Mouse (Mus musculus) neural tube, embryonic 11.5 days (tissue): ENCODE data around the gene Als2cr12. TPM values are rescaled to one million over a fixed set of nuclear protein-coding genes. Genes with fewer than 3 reads are reported as not detected.
"Not testable (repeated sequence)": the region's sequence is repeated elsewhere in the genome, so short reads cannot be mapped to it uniquely, and the experiment has no call there.

Source experiments
- ATAC-seq: fragments of 200-750 bp; cut with Nextera tagmentation; 2 replicates; pipeline ENCODE4 v1.8.0; 2017; ENCODE audit warnings: moderate number of reproducible peaks, mild to moderate bottlenecking, moderate TSS enrichment, moderate library complexity; ENCODE audit not compliant: insufficient read depth, low FRiP score, low TSS enrichment
- DNase-seq: peaks from one replicate; pipeline ENCODE4 v3.0.0-alpha.2; 2015; ENCODE audit warnings: low spot score
- H3K27ac ChIP-seq: fragments of 300-500 bp; sonication (generic); 2 replicates; pipeline ENCODE4 v1.5.1; 2014; ENCODE audit warnings: low read depth, mild to moderate bottlenecking, low read length
- H3K27me3 ChIP-seq: fragments of 300-500 bp; sonication (generic); 2 replicates; pipeline ENCODE4 v1.6.1; 2014; ENCODE audit warnings: mild to moderate bottlenecking, low read length, mixed read lengths; ENCODE audit not compliant: control insufficient read depth, insufficient read depth
- H3K36me3 ChIP-seq: fragments of 300-500 bp; sonication (generic); 2 replicates; pipeline ENCODE4 v1.6.1; 2014; ENCODE audit warnings: mild to moderate bottlenecking, low read length, moderate library complexity, mixed read lengths; ENCODE audit not compliant: control insufficient read depth, insufficient read depth
- H3K4me1 ChIP-seq: fragments of 300-500 bp; sonication (generic); 2 replicates; pipeline ENCODE4 v1.6.1; 2014; ENCODE audit warnings: low read length, mixed read lengths; ENCODE audit not compliant: control insufficient read depth, insufficient read depth
- H3K4me2 ChIP-seq: fragments of 300-500 bp; sonication (generic); 2 replicates; pipeline ENCODE4 v1.6.1; 2014; ENCODE audit warnings: low read depth, mild to moderate bottlenecking, moderate library complexity
- H3K4me3 ChIP-seq: fragments of 300-500 bp; sonication (generic); 2 replicates; pipeline ENCODE4 v1.5.1; 2014; ENCODE audit warnings: low read depth, low read length
- H3K9ac ChIP-seq: fragments of 300-500 bp; sonication (generic); 2 replicates; pipeline ENCODE4 v1.6.1; 2014; ENCODE audit warnings: mild to moderate bottlenecking, low read length
- H3K9me3 ChIP-seq: fragments of 300-500 bp; sonication (generic); 2 replicates; pipeline ENCODE4 v1.6.1; 2016; ENCODE audit warnings: low read length; ENCODE audit not compliant: control insufficient read depth
- WGBS: fragments of 180-500 bp; shearing (Covaris S2); extraction: QIAGEN DNeasy Blood & Tissue Kit; methylation state at CpG from one replicate; pipeline ENCODE4 v1.1.7; 2014; 5-methylcytosine and 5-hydroxymethylcytosine counted together
- polyA plus RNA-seq: library from polyadenylated mRNA; unstranded; fragments of >200 nt; fragmentation: Nextera tagmentation; extraction: Ambion mirVana; gene quantifications from 2 replicates; pipeline ENCODE4 v1.2.1, GENCODE M21; 2014

The Als2cr12 gene
- not detected in 2 replicates for polyA plus RNA-seq

- not testable (repeated sequence) for DNase-seq, H3K4me3 ChIP-seq, H3K4me2 ChIP-seq, H3K27ac ChIP-seq, H3K4me1 ChIP-seq, ATAC-seq, H3K9me3 ChIP-seq, H3K36me3 ChIP-seq, H3K27me3 ChIP-seq, H3K9ac ChIP-seq
- WGBS: 83% methylated on average over 4 of the region's 4 CpGs
Observed at GRCm38 (mm10) chr1:58695810-58696209, at the start of gene Als2cr12. Gene Als2cr12 (minus strand): TSS chr1:58695989.

DNA sequence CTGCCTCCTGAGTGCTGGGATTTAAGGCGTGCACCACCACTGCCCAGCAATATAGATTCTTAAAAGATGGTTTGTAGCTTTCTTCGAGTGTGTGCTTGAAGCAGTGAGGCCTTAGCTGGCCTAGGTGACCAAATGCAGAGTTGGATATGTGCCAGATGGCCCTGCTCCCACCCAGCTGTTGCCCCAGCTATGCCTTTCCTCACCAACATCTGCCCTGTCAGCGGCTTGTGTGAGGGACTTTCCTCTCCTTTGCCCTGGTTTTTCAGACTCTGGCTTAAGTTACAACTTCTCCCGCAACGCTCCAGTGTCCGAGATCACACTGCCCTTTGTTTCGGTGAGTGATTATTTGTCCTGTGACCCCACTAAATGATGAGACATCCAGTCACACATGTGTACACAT is 48.9 kb upstream of the Als2cr12 start:
- ATAC-seq (no peak), DNase-seq (no peak)
- H3K4me1 ChIP-seq: no peaks in the 10 kb centered on the region
- H3K9ac ChIP-seq: no peak overlapping the region
- H3K36me3 ChIP-seq: peaks cover 2% of the 10 kb centered on the region; the same call in 1 of the 2 replicates
- no peak overlapping the region for H3K4me2 ChIP-seq
- H3K27ac ChIP-seq: no peak overlapping the region
- H3K27me3 ChIP-seq: no peaks in the 10 kb centered on the region
- no peak overlapping the region for H3K4me3 ChIP-seq
- H3K9me3 ChIP-seq: no peaks in the 10 kb centered on the region
- WGBS: 88% methylated on average over 7 of the region's 7 CpGs

- no peaks in the 10 kb centered on the region for H3K4me1 ChIP-seq
- no peaks in the 10 kb centered on the region; the same call in 1 of the 2 replicates for H3K36me3 ChIP-seq
- 93% methylated on average over 6 of the region's 6 CpGs for WGBS
- H3K27ac ChIP-seq: no peak overlapping the region
- no peaks in the 10 kb centered on the region for H3K27me3 ChIP-seq
- ATAC-seq (no peak), DNase-seq (no peak)
- no peak overlapping the region for H3K9ac ChIP-seq
- H3K4me2 ChIP-seq: no peak overlapping the region
- H3K4me3 ChIP-seq: no peak overlapping the region
- H3K9me3 ChIP-seq: no peaks in the 10 kb centered on the region
Observed at GRCm38 (mm10) chr1:58743252-58743651, 47.5 kb upstream of the Als2cr12 start.

DNA sequence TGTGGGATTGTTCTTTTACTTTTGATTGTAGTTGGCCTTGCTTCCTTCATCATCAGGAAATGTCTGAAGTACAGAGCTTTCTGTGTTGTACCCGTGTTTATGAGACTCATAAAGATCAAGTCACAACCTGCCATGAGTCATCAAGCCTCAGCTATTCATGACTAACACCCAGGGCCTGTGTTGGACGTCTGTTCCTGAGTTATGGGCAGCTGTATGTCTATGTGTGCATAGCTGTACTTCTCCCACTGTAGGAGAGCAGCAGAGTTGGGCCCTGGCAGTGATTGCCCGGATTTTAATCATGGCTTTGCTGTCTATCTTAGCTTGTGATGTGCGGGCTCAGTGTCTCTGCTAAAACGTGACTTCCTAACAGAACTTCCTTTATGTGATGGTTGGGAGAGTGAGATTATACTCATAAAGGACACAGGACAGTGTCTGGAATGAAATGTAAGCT is 46.8 kb upstream of the Als2cr12 start:
- DNase-seq (no peak), ATAC-seq (no peak)
- H3K9ac ChIP-seq: no peak overlapping the region
- H3K9me3 ChIP-seq: no peaks in the 10 kb centered on the region
- H3K4me1 ChIP-seq: no peaks in the 10 kb centered on the region
- H3K4me3 ChIP-seq: no peak overlapping the region
- no peak overlapping the region for H3K27ac ChIP-seq
- H3K36me3 ChIP-seq: no peaks in the 10 kb centered on the region; the same call in 1 of the 2 replicates
- no peaks in the 10 kb centered on the region for H3K27me3 ChIP-seq
- WGBS: 82% methylated on average over 5 of the region's 5 CpGs
- no peak overlapping the region for H3K4me2 ChIP-seq

- Histone ChIP-seq H3K36me3 (no peaks in the 10 kb centered on the region; the same call in 1 of the 2 replicates), H3K9ac (no peak overlapping the region), H3K4me3 (no peak overlapping the region), H3K27me3 (no peaks in the 10 kb centered on the region), H3K4me1 (no peaks in the 10 kb centered on the region), H3K9me3 (no peaks in the 10 kb centered on the region), H3K27ac (no peak overlapping the region), H3K4me2 (no peak overlapping the region)
- WGBS: 91% methylated on average over 7 of the region's 7 CpGs
- no peak for ATAC-seq
- DNase-seq: no peak
Observed at GRCm38 (mm10) chr1:58739529-58739928, 43.7 kb upstream of the Als2cr12 start.

GRCm38 (mm10) chr1:58736968-58737367 is 41.2 kb upstream of the Als2cr12 start:
- Histone ChIP-seq H3K4me3 (no peak overlapping the region), H3K4me1 (no peaks in the 10 kb centered on the region), H3K27me3 (no peaks in the 10 kb centered on the region), H3K9ac (no peak overlapping the region), H3K36me3 (no peaks in the 10 kb centered on the region; the same call in 1 of the 2 replicates), H3K27ac (no peak overlapping the region), H3K9me3 (no peaks in the 10 kb centered on the region), H3K4me2 (no peak overlapping the region)
- 94% methylated on average over 22 of the region's 22 CpGs for WGBS
- ATAC-seq: no peak
- no peak for DNase-seq

- ATAC-seq (no peak), DNase-seq (no peak)
- Histone ChIP-seq H3K4me1 (no peaks in the 10 kb centered on the region), H3K4me2 (no peak overlapping the region), H3K4me3 (no peak overlapping the region), H3K27ac (no peak overlapping the region), H3K9me3 (no peaks in the 10 kb centered on the region), H3K9ac (no peak overlapping the region), H3K27me3 (no peaks in the 10 kb centered on the region), H3K36me3 (no peaks in the 10 kb centered on the region; the same call in 1 of the 2 replicates)
- WGBS: 94% methylated on average over 7 of the region's 7 CpGs
Observed at GRCm38 (mm10) chr1:58735962-58736361, 40.2 kb upstream of the Als2cr12 start.

DNA sequence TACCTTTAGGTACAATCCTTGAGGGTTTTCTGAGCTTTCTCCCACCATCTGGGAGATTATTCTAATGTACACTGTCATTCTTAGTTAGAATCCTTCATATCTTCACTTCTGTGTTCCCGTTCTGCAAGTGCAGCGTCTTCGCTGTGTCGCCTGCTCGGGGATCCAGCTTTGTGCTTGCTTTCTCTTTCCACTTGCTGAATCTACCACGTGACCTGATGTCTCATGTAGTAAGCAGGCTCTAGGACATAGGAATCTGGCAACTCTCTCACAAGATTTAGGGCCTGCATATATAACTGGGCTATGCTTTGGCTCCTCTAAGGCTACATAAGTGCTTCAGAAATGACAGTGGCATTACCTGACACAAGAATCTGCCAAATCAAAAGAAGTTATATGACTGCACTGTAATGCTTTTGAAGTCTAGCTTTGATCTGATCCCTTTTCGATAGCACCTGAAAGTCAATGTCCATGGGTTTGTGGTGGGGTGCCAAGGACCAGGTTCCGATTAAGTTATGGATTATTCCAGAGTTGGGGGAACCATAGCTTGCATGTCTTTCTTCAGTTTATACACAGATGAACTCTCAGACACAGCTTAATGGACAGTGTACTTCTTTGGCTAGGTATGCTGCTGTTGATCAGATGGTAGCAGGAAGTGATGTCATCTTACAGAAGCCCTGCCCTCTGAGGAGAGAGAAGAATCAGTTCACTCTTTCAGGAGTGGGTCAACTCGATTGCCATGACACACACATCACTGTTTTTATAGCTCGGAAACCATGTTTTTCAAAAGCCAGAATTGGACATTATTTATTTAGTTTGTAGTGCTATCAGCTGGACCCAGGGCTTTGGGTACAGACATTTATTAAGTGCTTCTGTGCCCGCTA is 38.5 kb upstream of the Als2cr12 start:
- H3K36me3 ChIP-seq: no peaks in the 10 kb centered on the region
- H3K4me1 ChIP-seq: no peaks in the 10 kb centered on the region
- H3K4me2 ChIP-seq: no peak overlapping the region
- ATAC-seq: no peak
- no peak overlapping the region for H3K27ac ChIP-seq
- DNase-seq: no peak
- 96% methylated on average over 11 of the region's 11 CpGs for WGBS
- no peaks in the 10 kb centered on the region for H3K27me3 ChIP-seq
- H3K9ac ChIP-seq: no peak overlapping the region
- no peak overlapping the region for H3K4me3 ChIP-seq
- H3K9me3 ChIP-seq: no peaks in the 10 kb centered on the region

DNA sequence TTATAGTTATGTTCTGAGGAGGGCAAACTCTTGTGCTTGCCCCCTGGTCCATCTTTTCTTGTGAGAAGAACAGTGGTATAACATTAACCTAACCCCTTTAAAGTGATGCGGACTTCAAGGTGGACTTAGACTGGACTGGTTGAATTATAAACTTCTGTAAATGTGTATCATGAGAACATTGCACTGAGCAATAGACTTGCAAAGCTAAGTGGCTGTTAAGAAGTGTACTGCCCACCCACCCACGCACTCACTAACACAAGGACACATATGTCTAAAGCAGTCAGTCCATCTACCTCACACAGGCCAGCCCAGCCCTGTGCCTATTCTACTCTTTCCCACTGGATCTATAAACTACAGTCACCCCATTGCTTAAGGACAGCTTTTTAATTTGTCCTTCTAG is 37.8 kb upstream of the Als2cr12 start:
- no peak overlapping the region for H3K4me2 ChIP-seq
- DNase-seq: no peak
- 83% methylated on average over 2 of the region's 2 CpGs for WGBS
- H3K9ac ChIP-seq: no peak overlapping the region
- no peaks in the 10 kb centered on the region for H3K27me3 ChIP-seq
- no peak overlapping the region for H3K4me3 ChIP-seq
- H3K27ac ChIP-seq: no peak overlapping the region
- peaks cover 2% of the 10 kb centered on the region; the same call in 1 of the 2 replicates for H3K36me3 ChIP-seq
- H3K4me1 ChIP-seq: no peaks in the 10 kb centered on the region
- no peaks in the 10 kb centered on the region for H3K9me3 ChIP-seq
- no peak for ATAC-seq
